Mouse (Mus musculus) adrenal gland, adult 2 months (tissue): ENCODE results near the gene Cyp2d22. TPM values are rescaled to one million over a fixed set of nuclear protein-coding genes. Genes with fewer than 3 reads are reported as not detected.

Source experiments
- DNase-seq: peaks from one replicate; pipeline ENCODE4 v3.0.0; 2021
- polyA plus RNA-seq: library from polyadenylated mRNA; depleted of rRNA; stranded (reverse); fragments of >200 nt; gene quantifications from 2 replicates; pipeline ENCODE4 v1.2.3, GENCODE M21; 2012
- total RNA-seq, 2 experiments: library from RNA; stranded (reverse); gene quantifications; 2 replicates each; pipeline ENCODE4 v1.2.3; 2021

Cyp2d22 gene
- total and polyA plus RNA-seq, 3 experiments, result 37.9 to 66.2 (median 39.6) TPM

- no peak for DNase-seq
Observed at GRCm38 (mm10) chr15:82346580-82347302, 33.3 kb downstream of the Cyp2d22 start.

GRCm38 (mm10) chr15:82345820-82346470, 34.1 kb downstream of the Cyp2d22 start:
- DNase-seq, result peak; percentile 98

- DNase-seq, result no peak
Observed at GRCm38 (mm10) chr15:82344971-82345370, 35.1 kb downstream of the Cyp2d22 start.

- no peak for DNase-seq
Observed at GRCm38 (mm10) chr15:82343368-82344287, 36.4 kb downstream of the Cyp2d22 start.

GRCm38 (mm10) chr15:82342543-82342935, 37.5 kb downstream of the Cyp2d22 start:
- no peak for DNase-seq

GRCm38 (mm10) chr15:82341675-82342542, 38.2 kb downstream of the Cyp2d22 start:
- DNase-seq, result no peak

GRCm38 (mm10) chr15:82341036-82341501, 39.0 kb downstream of the Cyp2d22 start:
- peak; percentile 61 for DNase-seq

- DNase-seq, result no peak
Observed at GRCm38 (mm10) chr15:82340414-82341035, 39.5 kb downstream of the Cyp2d22 start.

GRCm38 (mm10) chr15:82339634-82340254, 40.3 kb downstream of the Cyp2d22 start:
- no peak for DNase-seq

- DNase-seq, result no peak
Observed at GRCm38 (mm10) chr15:82339150-82339549, 40.9 kb downstream of the Cyp2d22 start.

GRCm38 (mm10) chr15:82338593-82339112, 41.4 kb downstream of the Cyp2d22 start, which contains the start of the genes Naga, Pheta2 and Smdt1:
TSS of gene Naga (minus strand) at chr15:82338925.
TSS of gene Pheta2 (plus strand) at chr15:82338942.
TSS of gene Smdt1 (plus strand) at chr15:82338959.
- DNase-seq, result peak; percentile 99

- no peak for DNase-seq
Observed at GRCm38 (mm10) chr15:82337875-82338274, 42.2 kb downstream of the Cyp2d22 start.

- DNase-seq, result no peak
Observed at GRCm38 (mm10) chr15:82336629-82337028, 43.4 kb downstream of the Cyp2d22 start.

GRCm38 (mm10) chr15:82335194-82335593, 44.9 kb downstream of the Cyp2d22 start:
- no peak for DNase-seq

GRCm38 (mm10) chr15:82325382-82325781, 54.7 kb downstream of the Cyp2d22 start:
- DNase-seq, result no peak

GRCm38 (mm10) chr15:82322195-82322594, 57.9 kb downstream of the Cyp2d22 start:
- DNase-seq, result no peak
